Mouse (Mus musculus) colon, adult 2 months (tissue): ENCODE data around the gene Olfr1138. TPM values are rescaled to one million over a fixed set of nuclear protein-coding genes. Genes with fewer than 3 reads are reported as not detected.

Experiments used
- polyA plus RNA-seq: library from polyadenylated mRNA; depleted of rRNA; stranded (reverse); fragments of >200 nt; gene quantifications from 2 replicates; pipeline ENCODE4 v1.2.3, GENCODE M21; 2012; rRNA removed

The Olfr1138 gene
- polyA plus RNA-seq, result not detected in 2 replicates

DNA sequence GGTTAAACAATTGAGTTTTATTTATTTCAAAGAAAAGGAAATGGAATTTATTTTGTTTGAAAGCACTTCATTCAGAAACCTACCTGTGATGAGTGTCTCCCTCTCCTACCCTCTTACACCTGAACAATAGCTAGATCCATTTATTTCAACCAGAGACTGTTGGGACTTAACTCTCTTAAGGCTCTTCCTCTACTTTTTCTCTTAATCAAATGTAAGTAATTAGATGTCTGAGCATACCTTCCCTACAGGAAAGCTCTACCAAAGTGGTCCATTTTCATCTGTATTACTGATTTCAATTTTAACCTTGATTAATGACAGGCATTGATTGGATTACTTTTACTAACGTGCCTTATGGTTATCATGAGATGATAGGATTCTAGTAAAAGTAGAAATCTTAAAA, at the start of gene Olfr1138:
Olfr1138 (minus strand) TSS at position 101 of the 400 bp plus-strand sequence.

DNA sequence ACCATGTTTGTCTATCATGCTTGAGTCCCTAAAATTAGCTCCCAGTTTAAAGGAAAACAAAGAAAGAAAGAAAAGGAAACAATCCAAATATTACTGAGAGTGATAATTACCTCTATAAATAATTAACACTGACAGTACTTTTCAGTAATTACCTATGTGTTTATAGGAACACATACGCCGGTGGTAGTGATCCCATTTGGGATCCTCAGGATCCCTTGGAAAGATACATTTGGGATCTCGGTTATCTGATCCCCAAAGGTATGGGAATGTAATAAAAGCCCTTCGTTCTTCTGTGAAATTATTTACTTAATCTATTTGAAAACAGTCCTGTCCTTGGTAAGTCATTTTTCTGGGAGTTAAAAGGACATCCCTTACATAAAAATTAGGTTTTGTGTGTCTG, 39.4 kb upstream of the Olfr1138 start, which contains the start of gene Olfr152:
Olfr152 (plus strand) TSS at position 301 of the 400 bp plus-strand sequence.

DNA sequence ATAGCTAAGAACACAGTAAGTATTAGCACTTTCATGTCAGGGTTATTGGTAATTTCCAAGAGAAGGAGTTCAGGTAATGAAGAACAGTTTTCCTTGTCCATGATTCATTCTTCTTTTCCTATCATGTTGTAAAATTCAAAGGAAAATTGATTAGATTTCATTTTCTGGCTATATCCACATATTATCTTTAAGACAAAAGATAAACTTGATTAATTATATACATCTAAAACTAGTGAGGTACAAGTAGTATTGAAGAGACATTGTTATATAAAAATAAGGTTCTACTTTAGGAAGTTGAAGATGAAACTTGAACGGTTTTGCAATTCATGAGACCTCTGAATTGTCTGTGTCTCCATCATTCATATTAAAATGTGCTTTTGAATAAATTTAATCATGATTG, 14.1 kb upstream of the Olfr1138 start, which contains the start of gene Olfr1141:
Olfr1141 (minus strand) TSS at position 101 of the 400 bp plus-strand sequence.

GRCm38 (mm10) chr2:87743452-87743851, 3.7 kb upstream of the Olfr1138 start, which contains the start of gene Olfr1140:
TSS of gene Olfr1140 (plus strand) at chr2:87743752.

GRCm38 (mm10) chr2:87713079-87713478, 26.7 kb downstream of the Olfr1138 start, which contains the start of gene Olfr1137:
TSS of gene Olfr1137 (minus strand) at chr2:87713179.

DNA sequence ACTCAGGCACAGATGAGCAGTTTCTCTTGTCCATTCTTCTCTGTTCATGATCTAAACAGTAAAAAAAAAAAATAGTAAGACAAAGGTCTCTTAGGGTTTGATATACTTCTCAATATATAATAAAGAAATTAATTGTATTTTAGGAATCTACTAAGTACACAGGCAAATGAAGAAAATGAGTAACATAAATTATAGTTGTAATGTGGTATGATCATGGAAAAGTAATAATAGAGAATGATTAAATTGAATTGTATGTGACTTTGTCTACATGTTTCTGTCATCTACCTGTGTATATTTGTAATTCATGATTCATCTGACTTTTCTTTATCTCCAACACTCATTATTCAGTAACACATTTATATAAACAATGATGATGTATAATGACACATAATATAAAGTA, 45.9 kb downstream of the Olfr1138 start, which contains the start of gene Olfr1136:
Olfr1136 (minus strand) TSS at position 101 of the 400 bp plus-strand sequence.

Other genes starting within 250 kb of the Olfr1138 start
- not detected in 2 replicates for gene Pramel7, start 242.9 kb downstream of the Olfr1138 start, polyA plus RNA-seq
- gene Pramel6, start 233.4 kb downstream of the Olfr1138 start, polyA plus RNA-seq, result not detected in 2 replicates
- not detected in 2 replicates for gene Olfr153, start 208.2 kb downstream of the Olfr1138 start, polyA plus RNA-seq
- gene Olfr1128, start 194.4 kb downstream of the Olfr1138 start, polyA plus RNA-seq, result not detected in 2 replicates
- gene Olfr1129, start 166.1 kb downstream of the Olfr1138 start, polyA plus RNA-seq, result not detected in 2 replicates
- not detected in 2 replicates for gene Olfr1130, start 133.8 kb downstream of the Olfr1138 start, polyA plus RNA-seq
- not detected in 2 replicates for gene Olfr1131, start 112.9 kb downstream of the Olfr1138 start, polyA plus RNA-seq
- gene Olfr1132, start 102.4 kb downstream of the Olfr1138 start, polyA plus RNA-seq, result not detected in 2 replicates
- not detected in 2 replicates for gene Olfr1133, start 92.6 kb downstream of the Olfr1138 start, polyA plus RNA-seq
- gene Olfr1134, start 81.5 kb downstream of the Olfr1138 start, polyA plus RNA-seq, result not detected in 2 replicates
- gene Olfr1135, start 66.3 kb downstream of the Olfr1138 start, polyA plus RNA-seq, result not detected in 2 replicates
- not detected in 2 replicates for gene Olfr1136, start 46.0 kb downstream of the Olfr1138 start, polyA plus RNA-seq
- not detected in 2 replicates for gene Olfr1137, start 26.8 kb downstream of the Olfr1138 start, polyA plus RNA-seq
- gene Olfr1140, start 3.8 kb upstream of the Olfr1138 start, polyA plus RNA-seq, result not detected in 2 replicates
- not detected in 2 replicates for gene Olfr1141, start 14.0 kb upstream of the Olfr1138 start, polyA plus RNA-seq
- gene Olfr152, start 39.5 kb upstream of the Olfr1138 start, polyA plus RNA-seq, result not detected in 2 replicates
- gene Olfr1143, start 60.6 kb upstream of the Olfr1138 start, polyA plus RNA-seq, result not detected in 2 replicates
- gene Olfr1145, start 69.8 kb upstream of the Olfr1138 start, polyA plus RNA-seq, result not detected in 2 replicates
- gene Olfr1148, start 90.6 kb upstream of the Olfr1138 start, polyA plus RNA-seq, result not detected in 2 replicates
- gene Olfr1150-ps1, start 104.0 kb upstream of the Olfr1138 start, polyA plus RNA-seq, result not detected in 2 replicates
- gene Olfr1151, start 115.9 kb upstream of the Olfr1138 start, polyA plus RNA-seq, result not detected in 2 replicates
- not detected in 2 replicates for gene Olfr1152, start 126.5 kb upstream of the Olfr1138 start, polyA plus RNA-seq
- gene Olfr1153, start 155.0 kb upstream of the Olfr1138 start, polyA plus RNA-seq, result not detected in 2 replicates
- not detected in 2 replicates for gene Olfr1154, start 165.2 kb upstream of the Olfr1138 start, polyA plus RNA-seq
- gene Olfr1155, start 205.2 kb upstream of the Olfr1138 start, polyA plus RNA-seq, result not detected in 2 replicates
- not detected in 2 replicates for gene Olfr1156, start 213.1 kb upstream of the Olfr1138 start, polyA plus RNA-seq
- gene Olfr1157, start 228.3 kb upstream of the Olfr1138 start, polyA plus RNA-seq, result not detected in 2 replicates
- gene Olfr74, start 234.7 kb upstream of the Olfr1138 start, polyA plus RNA-seq, result not detected in 2 replicates